Mouse (Mus musculus) liver, adult (tissue): ENCODE measurements at regions not wholly inside any gene's neighbourhood (a gene's known extent, or its start where the extent isn't known, plus 50 kb on each side); places are given as distances from the start of the nearest gene placed in this dataset.

ENCODE experiments used
- GATA4 ChIP-seq: IDR thresholded peaks from 2 replicates; pipeline ENCODE4 v1.6.1; 2014; ENCODE audit warnings: mild to moderate bottlenecking, low read length; ENCODE audit not compliant: insufficient replicate concordance

DNA sequence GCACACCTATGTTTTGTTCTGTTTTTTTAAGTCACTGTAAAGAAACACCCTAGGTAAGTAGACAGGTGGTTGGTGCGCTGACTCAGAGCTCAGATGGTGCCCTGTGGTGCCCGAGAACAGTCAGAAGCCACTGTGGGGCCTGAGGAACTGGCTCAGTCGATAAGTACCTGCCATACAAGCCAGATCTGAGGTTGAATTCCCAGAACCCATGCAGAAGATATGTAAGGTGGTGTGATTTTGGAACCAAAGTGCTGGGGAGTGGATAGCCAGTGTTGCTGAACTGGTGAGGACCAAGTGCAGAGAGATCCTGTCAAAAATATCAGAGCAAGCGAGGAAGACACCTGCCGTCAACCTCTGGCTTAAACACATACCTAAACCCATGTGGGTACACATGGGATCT lies 65.4 kb downstream of the Chst1 start:
- no peak for TF ChIP-seq GATA4

DNA sequence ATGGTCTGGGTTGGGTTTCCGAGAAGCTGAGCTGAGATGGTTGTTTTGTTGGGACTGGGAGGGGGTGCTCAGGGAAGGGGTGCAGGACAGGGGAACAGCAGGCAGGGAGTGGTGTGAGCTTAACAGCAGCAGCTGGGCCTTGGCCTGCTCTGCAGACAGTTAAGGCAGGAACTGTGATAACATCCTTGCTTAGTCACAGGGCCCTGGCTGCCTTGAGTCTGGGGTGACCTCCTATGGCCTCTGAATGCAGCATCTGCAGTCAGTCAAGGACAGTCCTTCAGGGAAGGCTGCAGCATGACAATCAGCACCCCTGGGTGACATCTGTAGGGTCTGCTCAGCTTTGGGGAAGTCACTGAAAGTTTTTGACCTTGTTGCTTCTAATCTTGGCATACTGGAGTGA lies 67.7 kb downstream of the Chst1 start:
- TF ChIP-seq GATA4, result no peak; the same call in 1 of the 2 replicates

DNA sequence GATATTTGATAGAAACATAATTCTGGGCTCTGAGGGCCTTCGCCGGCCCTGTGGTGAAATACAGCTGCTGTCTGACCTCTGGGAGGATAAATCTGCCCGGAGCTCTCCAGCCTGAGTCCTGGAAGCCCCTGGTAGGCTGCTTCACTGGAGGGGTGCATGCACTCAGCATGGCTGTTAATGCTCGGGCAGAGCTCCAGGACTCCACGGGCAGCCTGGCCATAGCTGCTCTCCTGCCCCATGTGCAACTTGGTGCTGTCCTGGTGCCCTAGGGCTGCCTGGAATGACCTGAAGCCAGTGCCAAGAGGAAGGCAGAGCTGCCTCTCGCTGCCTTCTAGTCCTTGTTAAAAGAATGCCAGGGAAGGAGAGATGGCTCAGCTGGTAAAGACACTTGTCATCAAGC lies 68.2 kb downstream of the Chst1 start:
- TF ChIP-seq GATA4, result no peak

DNA sequence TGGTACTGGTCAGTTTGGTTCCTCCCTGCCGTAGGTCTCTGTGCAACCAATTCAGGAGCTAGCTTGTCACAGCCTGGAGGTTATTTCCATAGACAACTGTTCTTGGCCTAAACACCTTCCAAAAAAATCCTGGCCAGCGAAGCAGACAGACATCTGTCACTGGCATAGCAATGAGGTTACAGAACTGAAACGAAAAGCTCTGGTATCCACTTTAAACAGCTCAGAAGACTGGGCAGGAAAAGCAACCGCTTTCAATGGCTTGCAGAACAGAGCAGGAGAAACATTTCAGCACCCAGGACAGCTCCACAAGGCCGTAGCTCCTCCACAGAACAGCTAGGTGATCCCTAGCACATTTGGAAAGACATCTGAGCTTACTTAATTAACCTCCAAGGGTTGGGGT lies 72.1 kb downstream of the Chst1 start:
- no peak for TF ChIP-seq GATA4

DNA sequence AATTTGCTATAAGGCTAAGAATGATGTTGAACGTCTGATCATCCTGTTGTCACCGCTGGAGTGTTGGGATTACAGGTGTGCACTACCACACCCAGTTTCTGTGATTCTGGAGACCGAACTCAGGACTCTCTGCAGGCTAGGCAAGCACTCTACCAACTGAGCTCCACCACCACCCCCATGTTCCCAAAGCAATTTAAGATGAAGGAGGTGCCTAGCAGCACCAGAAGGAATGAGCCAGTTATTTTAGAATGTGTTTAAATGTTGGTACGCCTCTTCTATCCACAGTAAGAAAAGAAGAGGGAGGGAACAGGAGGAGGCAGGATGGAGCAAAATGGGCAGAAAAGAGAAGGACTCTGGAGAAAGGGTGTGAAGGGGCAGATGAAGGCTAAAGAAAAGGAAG lies 72.6 kb downstream of the Chst1 start:
- TF ChIP-seq GATA4, result no peak

DNA sequence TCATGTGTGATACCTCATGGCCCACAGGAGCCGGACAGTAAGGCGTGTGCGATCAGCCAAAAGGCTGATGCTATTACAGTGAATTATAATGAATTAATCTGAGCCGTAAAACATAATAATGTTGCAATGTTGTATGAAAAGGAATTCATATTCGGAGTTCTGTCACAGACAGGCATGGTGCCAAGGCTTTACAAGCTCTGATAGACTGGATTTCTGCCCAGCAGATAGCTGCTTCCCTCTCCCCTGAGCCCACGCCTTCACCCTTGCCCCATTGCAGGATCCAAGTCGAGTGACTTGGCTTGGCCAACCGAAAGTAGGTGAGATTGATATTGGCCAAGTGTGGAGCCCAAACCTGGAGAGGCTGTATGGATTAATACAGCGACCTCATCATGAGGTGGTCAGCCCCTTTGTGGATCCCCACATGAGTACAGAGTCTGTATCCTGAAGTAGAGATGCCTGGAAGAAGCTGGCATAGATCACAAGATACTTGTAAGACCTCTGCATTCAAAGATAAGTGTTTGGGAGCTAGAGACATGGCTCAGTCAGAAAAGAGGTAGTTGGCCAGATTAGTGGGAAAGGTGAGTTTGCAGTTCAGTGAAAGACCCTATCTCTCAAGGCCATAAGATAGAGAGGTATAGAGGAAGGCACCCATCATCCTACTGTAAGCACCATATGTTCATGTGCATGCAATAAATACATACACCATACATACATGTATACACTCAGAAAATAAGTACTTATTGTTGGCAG lies 73.7 kb downstream of the Chst1 start:
- no peak for TF ChIP-seq GATA4

DNA sequence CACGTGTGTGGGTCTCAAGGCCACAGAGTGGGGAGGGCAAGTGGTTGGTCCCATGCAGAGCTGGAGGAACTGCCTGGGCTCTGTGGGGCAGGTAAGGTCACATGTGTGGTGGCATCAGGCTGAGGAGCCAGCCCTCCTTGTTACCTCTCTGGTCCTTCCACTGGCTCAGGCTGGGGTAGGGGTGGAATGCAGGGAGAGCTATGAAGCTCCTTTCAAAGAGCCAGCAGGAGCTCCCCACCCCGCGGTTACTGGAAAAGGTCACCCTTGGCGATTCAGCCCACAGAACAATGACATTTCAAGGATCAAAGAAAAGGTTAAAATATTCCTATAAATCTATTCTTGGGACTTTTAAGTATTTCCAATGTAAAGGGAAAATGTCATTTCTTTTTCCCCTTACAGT lies 74.4 kb downstream of the Chst1 start:
- no peak for TF ChIP-seq GATA4

DNA sequence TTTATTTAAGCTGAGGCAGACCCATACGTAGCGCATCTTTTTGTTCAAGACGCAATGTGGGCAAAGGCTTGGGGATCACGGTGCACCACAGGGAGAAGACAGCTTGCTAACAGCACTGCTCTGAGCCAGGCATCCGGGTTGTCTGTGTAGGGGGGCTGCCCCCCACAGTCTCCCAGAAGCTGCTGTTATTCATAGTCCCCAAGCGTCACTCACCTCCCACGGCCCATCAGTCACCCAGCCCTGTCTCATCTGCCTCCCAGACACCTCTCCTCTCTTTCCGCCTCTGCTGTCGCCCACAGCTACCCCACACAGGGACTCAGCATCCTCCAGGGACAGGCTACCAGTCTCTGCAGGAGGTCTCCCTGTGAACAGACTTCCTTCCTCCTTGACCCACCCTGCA lies 75.7 kb downstream of the Chst1 start:
- TF ChIP-seq GATA4, result no peak

DNA sequence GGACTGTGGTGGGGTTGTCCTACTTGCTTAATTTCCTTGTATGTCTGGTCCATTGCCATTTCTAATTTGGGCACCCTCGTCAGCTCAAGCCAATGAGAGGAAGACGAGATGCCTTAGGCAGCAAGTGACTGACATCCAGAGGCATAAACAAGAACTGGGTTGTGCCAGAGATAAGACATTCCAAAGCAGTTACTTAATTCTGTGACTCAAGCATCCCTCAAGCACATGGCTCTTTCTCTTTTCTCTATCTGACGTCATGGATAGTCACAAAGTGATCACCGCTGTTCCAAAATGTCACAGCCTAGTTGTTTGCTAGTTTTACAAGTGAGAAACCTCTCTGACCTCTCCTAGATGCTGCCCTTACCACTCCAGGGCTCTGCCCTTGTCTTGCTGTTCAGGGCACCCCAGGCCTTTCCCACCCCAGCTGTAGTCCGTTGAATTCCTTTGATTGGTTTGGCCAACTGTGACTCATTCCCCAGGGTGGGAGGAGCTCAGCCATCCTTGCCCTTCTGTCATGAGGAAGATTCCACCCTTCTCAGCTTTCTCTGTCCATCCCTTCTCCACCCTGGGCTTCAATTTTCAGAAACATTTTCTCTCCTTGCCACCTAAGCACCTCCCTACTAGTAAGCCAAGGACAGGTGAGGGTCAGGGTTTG lies 78.9 kb downstream of the Chst1 start:
- TF ChIP-seq GATA4, result no peak

DNA sequence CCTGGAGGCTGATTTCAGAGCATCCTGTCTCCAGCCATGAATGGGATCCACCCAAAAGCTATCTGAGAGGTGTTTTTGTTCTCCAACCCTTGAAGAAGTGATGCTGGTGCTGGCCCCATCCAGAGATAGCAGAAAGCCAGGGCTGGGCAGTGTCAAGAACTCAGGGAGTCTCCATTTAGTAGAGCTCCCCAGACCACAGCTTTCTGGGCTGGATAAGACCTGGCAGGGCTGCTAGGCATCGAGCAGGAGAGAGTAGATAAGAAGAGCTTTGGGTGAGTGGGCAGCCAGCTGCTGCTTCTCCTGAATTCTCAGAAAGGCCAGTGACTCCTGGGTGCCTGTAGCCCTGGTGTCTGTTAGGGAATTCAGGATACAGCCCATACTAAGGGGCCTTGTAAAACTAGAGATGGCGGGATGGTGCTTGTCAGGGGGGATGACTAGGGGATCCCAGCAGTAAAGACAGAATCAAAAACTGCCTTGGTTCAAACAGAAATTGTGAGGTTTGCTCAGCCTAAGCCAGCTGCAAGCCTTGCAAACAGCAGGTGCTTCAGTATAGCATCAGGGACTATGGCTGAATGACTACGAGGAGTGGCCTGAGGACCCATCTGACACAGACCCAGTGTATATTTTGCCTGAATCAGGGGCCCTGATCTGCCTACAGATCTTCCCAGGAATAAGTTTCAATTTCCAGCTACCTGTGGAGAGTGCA lies 79.6 kb downstream of the Chst1 start:
- no peak for TF ChIP-seq GATA4

DNA sequence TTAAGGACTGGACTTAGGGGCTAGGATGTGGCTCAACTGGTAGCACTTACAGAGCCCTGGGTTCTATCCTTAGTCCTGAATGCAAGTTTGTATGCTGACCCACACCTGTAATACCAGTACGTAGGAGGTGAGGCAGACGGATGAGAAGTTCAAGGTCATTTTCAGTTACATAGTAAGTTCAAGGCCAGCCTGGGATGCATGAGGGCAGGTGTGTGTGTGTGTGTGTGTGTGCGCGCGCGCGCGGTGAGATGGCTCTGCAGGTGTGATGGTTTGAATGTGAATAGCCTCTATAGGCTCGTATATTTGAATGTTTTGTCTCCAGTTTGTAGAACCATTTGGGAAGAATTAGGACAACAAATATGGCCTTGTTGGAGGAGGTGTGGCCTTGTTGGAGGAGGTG lies 82.7 kb downstream of the Chst1 start:
- TF ChIP-seq GATA4, result no peak

DNA sequence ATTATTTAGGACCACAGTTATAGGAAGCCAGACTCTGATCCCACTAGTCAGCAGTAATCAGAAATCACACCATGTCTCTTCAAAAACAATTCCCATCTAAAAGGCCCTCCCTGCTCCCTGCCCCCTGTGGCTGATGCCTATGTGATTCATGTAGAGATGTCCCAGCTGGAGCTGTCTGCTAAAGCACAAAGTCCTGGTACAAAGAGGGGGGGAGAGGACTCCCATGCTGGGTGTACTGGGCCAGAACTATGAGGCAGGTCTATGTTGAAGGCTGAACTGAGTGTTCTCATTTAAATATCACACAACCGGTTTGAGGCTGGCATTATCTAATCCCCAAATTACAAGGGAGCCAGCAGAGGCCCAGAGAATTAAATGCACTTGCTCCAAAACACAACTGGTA lies 88.2 kb downstream of the Chst1 start:
- no peak for TF ChIP-seq GATA4

DNA sequence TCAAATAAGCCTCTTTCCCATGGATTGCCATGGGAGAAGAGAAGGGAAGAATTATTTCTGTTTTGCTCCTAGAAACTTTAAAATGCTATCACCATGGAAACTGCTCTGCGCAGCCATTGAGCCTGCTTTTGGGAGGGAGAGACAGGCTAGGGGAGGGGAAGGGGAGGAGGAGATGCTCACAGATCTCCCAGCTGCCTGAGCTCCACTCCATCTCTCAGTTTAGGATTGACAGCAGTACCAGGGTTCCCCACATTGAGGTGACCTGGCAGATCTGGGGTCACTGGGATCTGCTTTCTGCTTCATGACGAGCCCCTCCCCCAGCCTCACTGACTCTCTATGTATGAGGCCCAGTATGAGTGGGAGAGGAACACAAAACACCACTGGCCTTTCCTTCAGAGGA lies 89.7 kb downstream of the Chst1 start:
- TF ChIP-seq GATA4, result no peak

DNA sequence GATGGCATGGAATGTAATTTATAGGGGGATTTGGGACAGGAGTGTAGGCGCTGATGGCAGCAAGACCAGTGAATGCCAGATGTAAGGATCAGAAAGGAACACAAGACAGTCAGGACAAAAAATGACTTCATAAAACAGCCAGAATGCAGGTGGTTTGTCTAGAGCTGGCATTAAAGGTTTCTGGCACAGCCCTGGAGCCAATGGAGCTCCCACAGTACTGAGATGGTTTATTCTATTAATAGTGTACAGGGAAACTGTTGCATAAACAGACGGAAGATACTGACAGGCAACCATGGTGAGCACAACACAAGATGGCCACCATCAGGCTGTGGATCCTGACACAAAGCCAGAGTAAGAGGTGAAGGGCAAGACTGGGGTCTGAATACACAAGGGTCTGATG lies 90.8 kb downstream of the Chst1 start:
- no peak for TF ChIP-seq GATA4

DNA sequence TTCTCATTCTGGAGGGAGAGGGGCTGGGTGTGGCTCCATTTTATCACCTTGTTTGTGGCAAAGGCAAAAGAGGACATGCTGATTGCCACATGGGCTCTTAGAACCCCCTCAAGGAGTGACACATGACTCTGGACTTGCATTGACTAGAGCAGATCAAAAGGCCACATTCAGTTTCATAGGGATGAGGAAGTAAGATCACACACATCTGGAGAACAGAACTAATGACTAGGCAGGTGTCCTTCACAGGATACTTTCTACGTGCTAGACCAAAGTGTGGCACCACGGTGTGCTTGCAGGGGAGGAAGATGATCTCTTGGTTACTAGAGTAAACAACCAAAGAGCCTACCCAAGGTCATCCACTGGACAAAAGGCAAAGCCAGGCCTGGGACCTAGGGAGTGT lies 91.9 kb downstream of the Chst1 start:
- TF ChIP-seq GATA4, result no peak

DNA sequence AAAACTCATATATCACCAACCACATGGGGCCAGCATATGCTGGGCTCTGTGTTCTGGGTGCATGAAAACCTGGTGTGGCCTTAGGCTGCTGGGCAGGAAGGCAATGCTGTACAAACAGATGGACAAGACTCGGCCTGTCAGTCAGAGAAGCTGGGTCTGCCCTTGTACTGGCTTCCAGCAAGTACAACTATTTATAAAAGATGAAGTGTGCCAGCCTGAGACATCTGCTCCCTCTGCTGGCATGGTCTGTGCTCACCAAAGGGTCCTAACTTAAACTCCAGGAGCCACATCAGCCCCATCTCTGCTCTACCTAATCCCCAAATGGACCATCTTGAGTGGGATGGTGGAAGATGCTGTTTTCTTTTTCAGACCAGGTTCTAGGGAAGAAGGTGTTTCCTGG lies 93.1 kb downstream of the Chst1 start:
- TF ChIP-seq GATA4, result no peak
